Mouse (Mus musculus): Measurements from ENCODE around the gene Tec. TPM values are rescaled to one million over a fixed set of nuclear protein-coding genes. Genes with fewer than 3 reads are reported as not detected.

Gene Tec
- polyA plus RNA-seq, 1 experiment from 2014 or later: 12.1 TPM

GRCm38 (mm10) chr5:72755941-72756340 is 112.3 kb downstream of the Tec start:
- H3K27me3 ChIP-seq (ENCODE audit: insufficient read depth, low read length): no peaks in the 10 kb centered on the region

GRCm38 (mm10) chr5:72755035-72755434 is 113.2 kb downstream of the Tec start:
- ATAC-seq (ENCODE audit: low FRiP score, low TSS enrichment): no peak
- H3K9ac ChIP-seq (replicated peaks; ENCODE audit: low read length): no peak overlapping the region
- 96% methylated on average over 2 of the region's 2 CpGs for WGBS

More at GRCm38 (mm10) chr5:72755941-72756340, 112.3 kb downstream of the Tec start:
- Histone ChIP-seq H3K4me1 (ENCODE audit: insufficient read depth, low read length) (no peaks in the 10 kb centered on the region), H3K9ac (replicated peaks; ENCODE audit: low read length) (no peak overlapping the region), H3K9me3 (ENCODE audit: low read length) (no peaks in the 10 kb centered on the region), H3K4me3 (ENCODE audit: low read length) (no peak overlapping the region), H3K36me3 (ENCODE audit: insufficient read depth, low read length) (no peaks in the 10 kb centered on the region), H3K4me2 (replicated peaks; ENCODE audit: low read depth, low read length) (no peak overlapping the region), H3K27ac (ENCODE audit: low read length) (no peak overlapping the region)
- 84% methylated on average over 8 of the region's 8 CpGs for WGBS
- ATAC-seq (ENCODE audit: low FRiP score, low TSS enrichment): no peak

GRCm38 (mm10) chr5:72752585-72752984 is 115.7 kb downstream of the Tec start, which contains the start of gene Txk:
Txk (minus strand) TSS chr5:72752777.
- Histone ChIP-seq H3K36me3 (ENCODE audit: insufficient read depth, low read length) (no peaks in the 10 kb centered on the region), H3K27ac (ENCODE audit: low read length) (no peak within 1 kb of the TSS), H3K4me1 (ENCODE audit: insufficient read depth, low read length) (no peaks in the 10 kb centered on the region), H3K9ac (replicated peaks; ENCODE audit: low read length) (no peak within 1 kb of the TSS), H3K27me3 (ENCODE audit: insufficient read depth, low read length) (no peaks in the 10 kb centered on the region), H3K4me2 (replicated peaks; ENCODE audit: low read depth, low read length) (no peak within 1 kb of the TSS), H3K4me3 (ENCODE audit: low read length) (no peak within 1 kb of the TSS), H3K9me3 (ENCODE audit: low read length) (no peaks in the 10 kb centered on the region)
- 82% methylated on average over 5 of the region's 5 CpGs for WGBS
- ATAC-seq (ENCODE audit: low FRiP score, low TSS enrichment): no peak

More at GRCm38 (mm10) chr5:72755035-72755434, 113.2 kb downstream of the Tec start:
- no peak overlapping the region for H3K4me2 ChIP-seq (replicated peaks; ENCODE audit: low read depth, low read length)
- no peaks in the 10 kb centered on the region for H3K4me1 ChIP-seq (ENCODE audit: insufficient read depth, low read length)
- H3K9me3 ChIP-seq (ENCODE audit: low read length): no peaks in the 10 kb centered on the region
- H3K36me3 ChIP-seq (ENCODE audit: insufficient read depth, low read length): no peaks in the 10 kb centered on the region
- H3K4me3 ChIP-seq (ENCODE audit: low read length): no peak overlapping the region
- no peaks in the 10 kb centered on the region for H3K27me3 ChIP-seq (ENCODE audit: insufficient read depth, low read length)
- H3K27ac ChIP-seq (ENCODE audit: low read length): no peak overlapping the region

GRCm38 (mm10) chr5:72751056-72751758 is 117.1 kb downstream of the Tec start:
- Histone ChIP-seq H3K4me3 (ENCODE audit: low read length) (no peak overlapping the region), H3K27me3 (ENCODE audit: insufficient read depth, low read length) (no peaks in the 10 kb centered on the region), H3K4me2 (replicated peaks; ENCODE audit: low read depth, low read length) (no peak overlapping the region), H3K36me3 (ENCODE audit: insufficient read depth, low read length) (no peaks in the 10 kb centered on the region), H3K9me3 (ENCODE audit: low read length) (no peaks in the 10 kb centered on the region), H3K27ac (ENCODE audit: low read length) (no peak overlapping the region), H3K4me1 (ENCODE audit: insufficient read depth, low read length) (no peaks in the 10 kb centered on the region), H3K9ac (replicated peaks; ENCODE audit: low read length) (no peak overlapping the region)
- WGBS: 89% methylated on average over 7 of the region's 7 CpGs
- no peak for ATAC-seq (ENCODE audit: low FRiP score, low TSS enrichment)

- Histone ChIP-seq H3K4me3 (ENCODE audit: low read length) (no peak overlapping the region), H3K27me3 (ENCODE audit: insufficient read depth, low read length) (no peaks in the 10 kb centered on the region), H3K4me2 (replicated peaks; ENCODE audit: low read depth, low read length) (no peak overlapping the region), H3K4me1 (ENCODE audit: insufficient read depth, low read length) (no peaks in the 10 kb centered on the region), H3K9ac (replicated peaks; ENCODE audit: low read length) (no peak overlapping the region), H3K27ac (ENCODE audit: low read length) (no peak overlapping the region), H3K9me3 (ENCODE audit: low read length) (no peaks in the 10 kb centered on the region), H3K36me3 (ENCODE audit: insufficient read depth, low read length) (no peaks in the 10 kb centered on the region)
- no peak for ATAC-seq (ENCODE audit: low FRiP score, low TSS enrichment)
- 83% methylated on average over 5 of the region's 5 CpGs for WGBS
These were observed 118.1 kb downstream of the Tec start for GRCm38 (mm10) chr5:72750226-72750625.

- H3K27ac ChIP-seq (ENCODE audit: low read length): no peak overlapping the region
- no peaks in the 10 kb centered on the region for H3K36me3 ChIP-seq (ENCODE audit: insufficient read depth, low read length)
- no peak overlapping the region for H3K9ac ChIP-seq (replicated peaks; ENCODE audit: low read length)
- H3K9me3 ChIP-seq (ENCODE audit: low read length): no peaks in the 10 kb centered on the region
- ATAC-seq (ENCODE audit: low FRiP score, low TSS enrichment): no peak
- no peaks in the 10 kb centered on the region for H3K27me3 ChIP-seq (ENCODE audit: insufficient read depth, low read length)
- no peak overlapping the region for H3K4me3 ChIP-seq (ENCODE audit: low read length)
- H3K4me1 ChIP-seq (ENCODE audit: insufficient read depth, low read length): no peaks in the 10 kb centered on the region
- 70% methylated on average over 7 of the region's 7 CpGs for WGBS
- no peak overlapping the region for H3K4me2 ChIP-seq (replicated peaks; ENCODE audit: low read depth, low read length)
These were observed 119.5 kb downstream of the Tec start for GRCm38 (mm10) chr5:72748659-72749265.

GRCm38 (mm10) chr5:72747384-72747783 is 120.9 kb downstream of the Tec start:
- Histone ChIP-seq H3K4me3 (ENCODE audit: low read length) (no peak overlapping the region), H3K4me2 (replicated peaks; ENCODE audit: low read depth, low read length) (no peak overlapping the region), H3K9me3 (ENCODE audit: low read length) (no peaks in the 10 kb centered on the region), H3K27ac (ENCODE audit: low read length) (no peak overlapping the region), H3K27me3 (ENCODE audit: insufficient read depth, low read length) (no peaks in the 10 kb centered on the region), H3K36me3 (ENCODE audit: insufficient read depth, low read length) (no peaks in the 10 kb centered on the region), H3K9ac (replicated peaks; ENCODE audit: low read length) (no peak overlapping the region), H3K4me1 (ENCODE audit: insufficient read depth, low read length) (no peaks in the 10 kb centered on the region)
- WGBS: 76% methylated on average over 4 of the region's 4 CpGs
- no peak for ATAC-seq (ENCODE audit: low FRiP score, low TSS enrichment)

- H3K27ac ChIP-seq (ENCODE audit: low read length): no peak overlapping the region
- H3K4me1 ChIP-seq (ENCODE audit: insufficient read depth, low read length): no peaks in the 10 kb centered on the region
- WGBS: 66% methylated on average over 4 of the region's 4 CpGs
- H3K27me3 ChIP-seq (ENCODE audit: insufficient read depth, low read length): no peaks in the 10 kb centered on the region
- H3K9me3 ChIP-seq (ENCODE audit: low read length): no peaks in the 10 kb centered on the region
- no peak for ATAC-seq (ENCODE audit: low FRiP score, low TSS enrichment)
- H3K9ac ChIP-seq (replicated peaks; ENCODE audit: low read length): no peak overlapping the region
- H3K4me3 ChIP-seq (ENCODE audit: low read length): no peak overlapping the region
- no peaks in the 10 kb centered on the region for H3K36me3 ChIP-seq (ENCODE audit: insufficient read depth, low read length)
- H3K4me2 ChIP-seq (replicated peaks; ENCODE audit: low read depth, low read length): no peak overlapping the region
These were observed 121.8 kb downstream of the Tec start for GRCm38 (mm10) chr5:72746461-72746860.

GRCm38 (mm10) chr5:72743103-72743502 is 125.2 kb downstream of the Tec start:
- H3K27ac ChIP-seq (ENCODE audit: low read length): no peak overlapping the region
- no peaks in the 10 kb centered on the region for H3K27me3 ChIP-seq (ENCODE audit: insufficient read depth, low read length)
- no peak overlapping the region for H3K4me3 ChIP-seq (ENCODE audit: low read length)
- H3K36me3 ChIP-seq (ENCODE audit: insufficient read depth, low read length): no peaks in the 10 kb centered on the region
- no peak overlapping the region for H3K9ac ChIP-seq (replicated peaks; ENCODE audit: low read length)
- WGBS: 93% methylated on average over 6 of the region's 6 CpGs
- no peak for ATAC-seq (ENCODE audit: low FRiP score, low TSS enrichment)
- H3K4me2 ChIP-seq (replicated peaks; ENCODE audit: low read depth, low read length): no peak overlapping the region
- H3K4me1 ChIP-seq (ENCODE audit: insufficient read depth, low read length): no peaks in the 10 kb centered on the region
- H3K9me3 ChIP-seq (ENCODE audit: low read length): no peaks in the 10 kb centered on the region

- Histone ChIP-seq H3K4me2 (replicated peaks; ENCODE audit: low read depth, low read length) (no peak overlapping the region), H3K4me3 (ENCODE audit: low read length) (no peak overlapping the region)
- no peak for ATAC-seq (ENCODE audit: low FRiP score, low TSS enrichment)
These were observed 131.4 kb downstream of the Tec start for GRCm38 (mm10) chr5:72736868-72737267.

More at GRCm38 (mm10) chr5:72736868-72737267, 131.4 kb downstream of the Tec start:
- Histone ChIP-seq H3K9me3 (ENCODE audit: low read length) (no peaks in the 10 kb centered on the region), H3K27ac (ENCODE audit: low read length) (no peak overlapping the region), H3K36me3 (ENCODE audit: insufficient read depth, low read length) (no peaks in the 10 kb centered on the region), H3K4me1 (ENCODE audit: insufficient read depth, low read length) (no peaks in the 10 kb centered on the region), H3K9ac (replicated peaks; ENCODE audit: low read length) (no peak overlapping the region), H3K27me3 (ENCODE audit: insufficient read depth, low read length) (no peaks in the 10 kb centered on the region)
- WGBS: 59% methylated on average over 7 of the region's 7 CpGs

Data from kidney, embryonic 16.5 days (tissue).